8 mouse cellular contexts compared by ENCODE assay signal in genomic region chr8:71271630-71272029, GRCm38 (mm10). TPM values are rescaled to one million over a fixed set of nuclear protein-coding genes. Genes with fewer than 3 reads are reported as not detected.
A peak's percentile ranks its signal among the peaks of the same experiment; 100 is the strongest.
DNase-seq lines count a peak whose midpoint lies in the region; ATAC-seq and TF ChIP-seq lines count a peak whose summit lies in the region.

No protein-coding gene starts in this region.

- H3K9ac ChIP-seq in lung, embryonic 15.5 days, result peak overlapping the region; percentile 76

- peak overlapping the region; percentile 71 for H3K4me3 ChIP-seq in lung, embryonic 15.5 days
- peak overlapping the region; percentile 89 for H3K4me3 ChIP-seq in embryonic facial prominence, embryonic 10.5 days
- peak overlapping the region; percentile 63 for H3K4me3 ChIP-seq in limb, embryonic 10.5 days
- peak overlapping the region; percentile 76 for H3K4me3 ChIP-seq in olfactory bulb, adult 2 months (ENCODE audit: insufficient read depth, low read depth, low read length)

- TF ChIP-seq CTCF in olfactory bulb, adult 2 months (IDR thresholded peaks at IDR 0.05; ENCODE audit: insufficient read depth, low read depth, low read length), result no peak

- peaks cover 16% of the 10 kb centered on the region for H3K4me1 ChIP-seq in lung, embryonic 15.5 days
- peaks cover 26% of the 10 kb centered on the region for H3K4me1 ChIP-seq in embryonic facial prominence, embryonic 10.5 days
- peaks cover 23% of the 10 kb centered on the region for H3K4me1 ChIP-seq in limb, embryonic 10.5 days
- peaks cover 20% of the 10 kb centered on the region for H3K4me1 ChIP-seq in olfactory bulb, adult 2 months (ENCODE audit: control insufficient read depth, insufficient read depth, low read length)

- no peaks in the 10 kb centered on the region for H3K36me3 ChIP-seq in lung, embryonic 15.5 days
- H3K36me3 ChIP-seq in embryonic facial prominence, embryonic 10.5 days (replicated peaks), result peaks cover 34% of the 10 kb centered on the region
- peaks cover 24% of the 10 kb centered on the region for H3K36me3 ChIP-seq in limb, embryonic 10.5 days

- WGBS in lung, embryonic 15.5 days, result 10% methylated on average over 5 of the region's 5 CpGs
- WGBS in embryonic facial prominence, embryonic 10.5 days, result 27% methylated on average over 5 of the region's 5 CpGs
- 32% methylated on average over 5 of the region's 5 CpGs for whole genome bisulfite sequencing in limb, embryonic 10.5 days
- 25% methylated on average over 5 of the region's 5 CpGs for WGBS in olfactory bulb, adult 2 months

- no peak for ATAC-seq in lung, embryonic 15.5 days (ENCODE audit: borderline replicate concordance, extremely low read depth, low FRiP score, low TSS enrichment)

- no peak for TF ChIP-seq POLR2A in olfactory bulb, adult 2 months (IDR thresholded peaks at IDR 0.05; ENCODE audit: insufficient read depth, low read depth, low read length)

- H3K9me3 ChIP-seq in lung, embryonic 15.5 days, result no peaks in the 10 kb centered on the region
- no peaks in the 10 kb centered on the region for H3K9me3 ChIP-seq in embryonic facial prominence, embryonic 10.5 days
- no peaks in the 10 kb centered on the region for H3K9me3 ChIP-seq in limb, embryonic 10.5 days (replicated peaks)

- peak overlapping the region; percentile 77 for H3K4me2 ChIP-seq in lung, embryonic 15.5 days

- peak overlapping the region; percentile 89 for H3K27ac ChIP-seq in lung, embryonic 15.5 days
- H3K27ac ChIP-seq in embryonic facial prominence, embryonic 10.5 days (replicated peaks), result peak overlapping the region; percentile 91
- H3K27ac ChIP-seq in limb, embryonic 10.5 days, result peak overlapping the region; percentile 90
- no peak overlapping the region for H3K27ac ChIP-seq in olfactory bulb, adult 2 months (ENCODE audit: insufficient read depth, low read depth, low read length)

- intact Hi-C loops in left cerebral cortex, postnatal 10 days (cut with DNase I), result no loop called here

- no peaks in the 10 kb centered on the region for H3K27me3 ChIP-seq in lung, embryonic 15.5 days
- no peaks in the 10 kb centered on the region for H3K27me3 ChIP-seq in embryonic facial prominence, embryonic 10.5 days (replicated peaks; ENCODE audit: low read depth, poor library complexity, severe bottlenecking)
- H3K27me3 ChIP-seq in limb, embryonic 10.5 days (ENCODE audit: low read depth, poor library complexity, severe bottlenecking), result no peaks in the 10 kb centered on the region

- no peak for DNase-seq in lung, postnatal 10 days
- no peak for DNase-seq in embryonic facial prominence, embryonic 10.5 days (ENCODE audit: low spot score)
- DNase-seq in limb, embryonic 10.5 days (ENCODE audit: low spot score), result no peak
- no peak for DNase-seq in thymus, postnatal 36 days
- DNase-seq in left cerebral cortex, postnatal 10 days (ENCODE audit: extremely low spot score in 1 of 2, low spot score in 2 of 2), result no peak
- DNase-seq in left cerebral cortex, adult 9 months (ENCODE audit: low spot score in 2 of 2), result no peak

RNA-seq across cellular contexts. Expression of gene Myo9b, which starts 0.9 kb away (rescaled TPM):
- polyA plus RNA-seq in lung, embryonic 15.5 days (2015; fragmentation: Nextera tagmentation; extraction: Ambion mirVana), result 18.5 TPM in 2 replicates
- 27.9 and 28.6 TPM in 2 replicates for polyA plus RNA-seq in embryonic facial prominence, embryonic 10.5 days (2016; fragmentation: Nextera tagmentation; extraction: Ambion mirVana)
- 29.3 and 35.4 TPM in 2 replicates for polyA plus RNA-seq in limb, embryonic 10.5 days (2016; fragmentation: Nextera tagmentation; extraction: Ambion mirVana)
- 390 TPM in 1 of 2 replicates, not detected in the other for polyA plus RNA-seq in olfactory bulb, adult 2 months (2012; ENCODE audit: insufficient read depth, insufficient read length, low replicate concordance, missing spikeins)
- total RNA-seq in left cerebral cortex, postnatal 10 days (2021), result 10 to 100 TPM; 30.5 to 30.6 TPM

RNA-seq across cellular contexts. Expression of gene Haus8, which starts 1.1 kb away (rescaled TPM):
- 57.7 and 68.7 TPM in 2 replicates for polyA plus RNA-seq in lung, embryonic 15.5 days (2015; fragmentation: Nextera tagmentation; extraction: Ambion mirVana)
- polyA plus RNA-seq in embryonic facial prominence, embryonic 10.5 days (2016; fragmentation: Nextera tagmentation; extraction: Ambion mirVana), result 62.9 and 66.3 TPM in 2 replicates
- polyA plus RNA-seq in limb, embryonic 10.5 days (2016; fragmentation: Nextera tagmentation; extraction: Ambion mirVana), result 69.3 and 70.7 TPM in 2 replicates
- polyA plus RNA-seq in olfactory bulb, adult 2 months (2012; ENCODE audit: insufficient read depth, insufficient read length, low replicate concordance, missing spikeins), result not detected in 2 replicates
- total RNA-seq in left cerebral cortex, postnatal 10 days (2021), result 10 to 100 TPM; 14.5 to 19.6 TPM

Comparison
In these comparisons a context has a peak if more than half of its experiments do, and no peak if none do; other contexts are left out.
1. RNA of gene Haus8, which starts 1.1 kb away (polyA plus RNA-seq): 69.3 to 70.7 TPM in limb, embryonic 10.5 days, 57.7 to 68.7 TPM in lung, embryonic 15.5 days and 62.9 to 66.3 TPM in embryonic facial prominence, embryonic 10.5 days; not detected in olfactory bulb, adult 2 months; every median in the first group is over 10 times any median in the second.
2. Peak in every context shown above with its lines, with median percentiles within 50 percentile points of each other: H3K4me3 ChIP-seq.